Mouse (Mus musculus) right cerebral cortex, postnatal 36 days (tissue): ENCODE results near the gene Oas1f.
"Not testable (repeated sequence)": the region's sequence is repeated elsewhere in the genome, so short reads cannot be mapped to it uniquely, and the experiment has no call there.

ENCODE experiments used
- DNase-seq, 2 experiments: peaks; one replicate each; pipeline ENCODE4 v3.0.0; 2022; ENCODE audit warnings: low spot score in 2 of 2, mixed read lengths in 1 of 2

The Oas1f gene

DNA sequence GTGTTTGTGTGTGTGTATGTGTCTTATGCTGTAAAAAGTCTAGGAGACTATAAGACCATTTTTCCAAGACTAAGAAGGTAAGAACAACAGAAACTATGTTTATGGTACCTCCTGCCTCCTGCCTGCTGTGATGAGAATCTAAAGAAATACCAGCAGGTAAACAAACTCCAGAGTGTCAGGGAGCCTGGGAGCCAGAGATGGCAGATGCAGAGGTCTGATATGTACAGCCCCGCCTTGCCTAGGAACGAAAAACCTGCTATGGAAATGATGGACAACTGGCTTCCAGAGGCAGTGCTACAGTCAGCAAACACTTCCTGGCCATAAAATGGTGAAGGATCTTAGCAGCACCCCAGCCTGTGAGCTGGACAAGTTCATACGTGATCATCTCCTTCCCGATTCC is at the start of gene Oas1f:
TSS of gene Oas1f (plus strand) at position 301 of the 400 bp plus-strand sequence.
- no peak for DNase-seq

DNA sequence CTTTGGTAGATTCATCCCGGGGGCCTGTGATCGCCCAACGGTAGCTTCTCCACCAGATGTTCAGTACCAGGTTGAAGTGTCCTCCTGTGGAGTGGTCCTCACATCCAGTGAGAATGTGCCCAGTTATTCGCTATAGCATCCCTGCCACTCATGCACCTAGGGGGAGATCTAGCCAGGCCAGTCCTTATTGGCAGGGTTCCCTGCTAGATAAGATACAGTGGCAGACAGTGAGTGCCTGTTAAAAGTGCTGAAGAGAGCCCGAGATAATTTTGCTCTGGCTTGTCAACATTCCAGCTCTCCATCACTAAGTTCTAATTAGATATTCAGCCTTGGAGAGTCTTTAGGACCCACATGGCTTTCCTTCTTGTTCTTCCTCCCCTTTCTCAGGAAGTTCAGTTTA is 49.0 kb upstream of the Oas1f start:
- DNase-seq: not testable (repeated sequence)

DNA sequence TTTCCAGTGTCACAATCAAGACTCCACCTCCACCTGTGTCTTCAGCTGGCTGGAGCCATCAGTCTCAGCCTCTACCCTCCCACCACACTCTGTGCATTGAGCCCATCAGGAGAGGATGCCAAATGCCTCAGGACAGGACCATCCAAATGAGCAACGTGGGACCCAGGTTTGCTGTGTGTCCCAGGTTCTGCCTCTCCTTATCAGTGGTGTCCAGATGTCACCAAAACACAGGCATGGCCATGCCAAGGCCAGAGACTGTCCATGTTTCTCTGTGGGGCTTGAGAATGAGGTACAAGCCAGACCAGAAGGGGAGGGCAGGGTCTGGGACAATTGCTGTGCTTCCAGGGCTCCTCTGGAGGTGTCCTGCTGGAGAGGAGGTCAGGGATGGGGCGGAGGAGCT is 48.2 kb upstream of the Oas1f start:
- DNase-seq: not testable (repeated sequence)

DNA sequence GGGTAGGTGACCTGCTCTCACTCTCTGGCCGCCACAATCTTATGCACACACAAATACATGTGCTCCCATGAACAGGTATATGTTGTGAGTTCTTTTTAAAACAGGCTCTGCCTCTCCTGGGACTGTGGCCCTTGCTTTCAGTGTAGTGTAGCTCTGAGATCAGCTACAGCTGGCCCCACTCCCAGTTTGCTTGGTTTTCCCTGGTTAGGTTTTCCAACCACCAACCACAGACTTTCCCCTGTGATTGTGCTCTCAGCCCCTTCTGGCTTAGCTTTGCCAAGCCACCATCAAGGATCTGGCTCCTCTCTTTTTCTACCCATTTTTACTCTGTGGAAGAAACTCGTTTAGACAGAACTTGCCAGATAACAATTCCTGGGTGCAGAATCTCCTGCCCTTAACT is 43.6 kb upstream of the Oas1f start:
- no peak for DNase-seq

DNA sequence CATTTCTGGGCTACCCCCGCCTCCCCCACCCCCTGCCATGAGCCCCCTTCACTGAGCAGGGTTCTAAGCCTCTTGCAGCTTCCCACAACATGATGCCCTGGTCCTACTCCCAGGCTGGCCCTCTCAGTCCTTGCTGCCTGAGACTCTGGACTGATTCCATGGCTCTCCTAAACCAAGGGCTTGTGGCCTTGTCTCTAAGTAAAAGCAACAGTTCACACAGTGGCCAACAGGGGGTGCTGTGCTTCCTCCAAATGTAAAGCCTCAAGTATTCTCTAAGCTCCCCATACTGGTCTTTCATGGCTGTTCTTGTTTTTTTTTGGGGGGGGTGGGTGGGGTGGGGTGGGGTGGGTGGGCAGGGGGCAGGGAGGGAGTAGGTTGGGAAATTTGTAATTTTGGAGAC is 40.7 kb upstream of the Oas1f start:
- peak in 1 of 2 experiments; percentile 30 for DNase-seq

DNA sequence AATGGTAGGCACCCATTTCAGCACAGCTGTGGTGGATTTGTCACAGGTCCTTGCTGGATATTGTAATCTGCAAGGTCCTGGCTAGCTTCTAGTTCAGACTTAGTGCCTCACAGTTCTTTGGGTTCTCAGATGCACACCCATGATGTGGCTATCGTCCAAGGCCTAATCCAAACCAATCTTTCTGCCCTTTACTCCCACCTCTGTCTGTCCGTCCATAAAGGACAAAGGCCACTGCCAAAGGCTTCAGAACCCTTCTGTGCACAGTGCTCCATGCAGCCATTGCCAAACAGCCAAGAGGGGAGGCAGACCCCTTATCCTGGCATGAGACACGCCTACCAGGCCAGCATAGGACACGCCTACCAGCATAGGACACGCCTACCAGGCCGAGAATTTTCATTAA is 38.0 kb upstream of the Oas1f start:
- no peak for DNase-seq

DNA sequence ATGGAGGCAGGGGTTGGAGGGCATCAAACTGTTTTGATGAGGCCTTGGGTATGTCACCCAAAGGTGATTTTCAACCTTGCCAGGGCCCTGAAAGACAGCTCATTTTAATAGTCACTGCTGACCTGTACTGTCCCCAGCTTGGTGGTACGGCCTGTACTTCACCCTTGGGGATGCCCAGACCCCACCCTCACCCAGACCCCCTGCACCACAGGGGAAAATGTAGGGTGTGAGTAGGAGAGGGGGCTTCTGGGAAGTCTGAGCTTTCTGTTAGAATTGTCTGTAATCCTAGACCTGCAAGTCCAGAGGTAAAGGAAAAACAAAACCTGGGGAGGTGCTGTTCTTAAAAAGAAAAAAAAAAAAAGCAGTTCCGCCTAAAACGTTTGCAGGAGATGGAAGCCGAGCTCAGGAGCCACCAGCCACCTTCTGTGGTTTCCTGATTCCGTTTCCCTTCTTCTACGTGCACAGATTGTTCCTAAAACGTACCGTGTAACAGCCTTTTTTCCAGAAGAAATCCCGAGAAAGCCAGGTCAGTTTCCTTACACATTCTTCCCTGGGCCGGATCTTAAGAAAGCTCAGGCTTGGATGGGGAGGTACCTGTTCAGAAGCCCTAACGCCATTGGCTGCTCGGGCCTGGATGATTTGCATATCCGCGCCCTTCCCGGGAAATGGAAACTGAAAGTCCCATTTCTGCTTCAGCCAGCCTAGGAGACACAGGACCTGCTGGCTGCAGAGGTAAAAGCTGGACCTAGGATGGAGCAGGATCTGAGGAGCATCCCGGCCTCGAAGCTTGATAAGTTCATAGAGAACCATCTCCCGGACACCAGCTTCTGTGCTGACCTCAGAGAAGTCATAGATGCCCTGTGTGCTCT is 35.0 kb upstream of the Oas1f start, which contains the start of gene Oas1c:
TSS of gene Oas1c (minus strand) at position 564 of the 869 bp plus-strand sequence.
- peak; percentile 67 to 76 for DNase-seq

DNA sequence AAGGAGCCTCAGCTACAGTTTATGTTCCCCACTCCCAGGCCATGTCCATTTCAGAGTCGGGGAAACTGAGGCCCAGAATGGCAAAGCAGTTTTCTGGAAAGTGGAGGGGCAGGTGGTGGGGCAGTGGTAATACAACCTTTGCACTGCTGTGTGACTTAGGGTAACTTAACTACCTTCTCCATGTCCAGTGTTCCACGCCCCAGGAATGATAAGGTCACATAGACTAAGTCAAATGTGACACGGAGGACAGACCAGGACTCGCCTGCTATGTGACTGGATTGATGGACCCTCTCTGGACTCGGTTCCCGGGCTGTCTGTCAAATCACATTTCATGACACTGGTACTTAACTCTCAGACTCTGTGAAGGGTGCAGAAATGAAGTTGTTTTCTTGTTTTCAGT is 34.1 kb upstream of the Oas1f start:
- DNase-seq: no peak

DNA sequence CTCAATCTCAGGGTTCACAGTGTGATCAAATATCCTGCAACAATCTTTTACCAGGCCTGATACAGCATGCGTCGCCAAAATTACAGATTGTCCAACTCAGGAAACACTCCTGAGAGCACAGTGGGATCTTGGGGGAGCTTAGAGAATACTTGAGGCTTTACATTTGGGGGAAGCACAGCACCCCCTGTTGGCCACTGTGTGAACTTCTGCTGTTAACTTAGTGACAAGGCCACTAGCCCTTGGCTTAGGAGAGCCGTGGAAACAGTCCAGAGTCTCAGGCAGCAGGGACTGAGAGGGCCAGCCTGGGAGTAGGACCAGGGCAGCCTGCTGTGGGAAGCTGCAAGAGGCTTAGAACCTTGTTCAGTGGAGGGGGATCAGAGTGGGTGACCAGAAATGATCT is 31.2 kb upstream of the Oas1f start:
- DNase-seq: no peak

DNA sequence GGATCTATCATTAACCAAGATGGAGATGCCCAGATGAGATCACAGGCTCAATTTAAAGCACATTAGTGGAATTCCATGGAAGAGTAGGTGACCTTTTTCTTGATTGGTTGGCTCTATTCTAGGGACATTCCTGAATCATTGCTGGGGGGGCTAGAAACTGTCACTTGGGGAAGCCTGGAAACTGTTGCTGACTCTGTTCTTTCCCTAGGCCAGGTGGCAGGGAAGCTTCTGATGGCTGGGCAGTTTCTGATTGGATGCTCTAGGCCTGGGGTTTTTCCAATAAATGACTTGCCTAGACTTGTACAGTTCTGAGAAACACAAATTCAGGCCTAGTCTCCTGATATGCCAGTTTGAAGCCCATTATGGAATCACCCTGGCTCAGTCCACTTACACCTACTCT is 28.2 kb upstream of the Oas1f start:
- DNase-seq: no peak

DNA sequence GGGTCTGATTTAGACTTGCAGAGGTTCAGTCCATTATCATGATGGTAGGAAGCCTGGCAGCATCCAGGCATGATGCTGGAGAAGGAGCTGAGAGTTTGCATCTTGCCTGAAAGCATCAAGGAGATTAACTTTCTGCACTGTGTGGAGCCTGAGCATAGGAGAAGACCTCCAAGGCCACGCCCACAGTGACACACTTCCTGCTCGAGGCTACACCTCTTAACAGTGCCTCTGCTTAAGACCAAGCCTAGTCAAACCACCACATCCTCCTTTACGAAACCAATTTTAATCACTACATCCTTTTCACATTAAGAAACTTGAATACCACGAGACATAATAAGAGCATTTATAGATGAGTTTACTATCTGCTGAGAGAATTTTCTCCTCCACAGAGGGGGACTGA is 16.1 kb upstream of the Oas1f start:
- no peak for DNase-seq

DNA sequence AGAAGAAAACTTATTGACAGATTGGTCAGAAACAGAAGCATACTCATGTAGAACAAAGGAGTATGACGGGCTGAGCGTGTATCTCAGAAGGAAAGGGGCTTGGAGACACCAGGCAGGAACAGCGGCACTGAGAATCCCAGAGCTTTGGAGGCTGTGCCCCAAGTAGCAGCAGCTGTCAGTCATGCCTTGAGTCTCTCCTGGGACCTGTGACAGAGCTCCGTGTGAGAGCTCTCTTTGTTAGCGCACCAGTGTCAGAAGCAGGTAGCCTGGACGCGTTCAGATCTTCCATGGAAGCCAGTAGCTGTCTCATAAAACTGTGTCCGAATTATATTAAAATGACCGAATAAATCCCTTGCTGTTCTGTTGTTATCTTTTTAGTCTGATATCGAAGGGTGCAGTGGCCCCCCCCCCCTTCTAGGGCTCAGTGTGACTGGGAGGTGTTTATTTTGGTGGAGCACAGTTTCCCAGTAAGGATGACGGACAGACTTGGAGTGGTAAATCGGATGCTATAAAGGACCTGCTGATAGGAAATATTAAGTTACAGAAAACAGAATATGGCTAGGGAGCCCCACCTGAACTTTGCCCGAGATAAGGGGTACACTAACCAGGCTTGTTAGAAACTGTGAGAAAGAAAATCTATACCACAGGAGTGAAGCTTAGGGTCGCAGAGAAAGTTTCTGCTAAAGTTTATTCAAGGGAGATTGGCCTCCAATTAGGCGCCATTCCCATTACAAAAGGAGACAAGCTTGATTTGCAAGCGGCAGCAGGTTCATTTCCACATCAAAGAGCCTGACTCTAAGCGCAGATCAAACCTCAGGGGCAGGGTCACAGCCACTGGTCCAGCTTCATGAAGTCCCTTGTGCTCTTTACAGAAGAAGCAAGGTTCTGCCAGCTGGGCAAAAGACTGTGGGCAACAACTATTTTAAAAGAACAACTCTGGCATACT is 13.6 kb upstream of the Oas1f start:
- DNase-seq: no peak

DNA sequence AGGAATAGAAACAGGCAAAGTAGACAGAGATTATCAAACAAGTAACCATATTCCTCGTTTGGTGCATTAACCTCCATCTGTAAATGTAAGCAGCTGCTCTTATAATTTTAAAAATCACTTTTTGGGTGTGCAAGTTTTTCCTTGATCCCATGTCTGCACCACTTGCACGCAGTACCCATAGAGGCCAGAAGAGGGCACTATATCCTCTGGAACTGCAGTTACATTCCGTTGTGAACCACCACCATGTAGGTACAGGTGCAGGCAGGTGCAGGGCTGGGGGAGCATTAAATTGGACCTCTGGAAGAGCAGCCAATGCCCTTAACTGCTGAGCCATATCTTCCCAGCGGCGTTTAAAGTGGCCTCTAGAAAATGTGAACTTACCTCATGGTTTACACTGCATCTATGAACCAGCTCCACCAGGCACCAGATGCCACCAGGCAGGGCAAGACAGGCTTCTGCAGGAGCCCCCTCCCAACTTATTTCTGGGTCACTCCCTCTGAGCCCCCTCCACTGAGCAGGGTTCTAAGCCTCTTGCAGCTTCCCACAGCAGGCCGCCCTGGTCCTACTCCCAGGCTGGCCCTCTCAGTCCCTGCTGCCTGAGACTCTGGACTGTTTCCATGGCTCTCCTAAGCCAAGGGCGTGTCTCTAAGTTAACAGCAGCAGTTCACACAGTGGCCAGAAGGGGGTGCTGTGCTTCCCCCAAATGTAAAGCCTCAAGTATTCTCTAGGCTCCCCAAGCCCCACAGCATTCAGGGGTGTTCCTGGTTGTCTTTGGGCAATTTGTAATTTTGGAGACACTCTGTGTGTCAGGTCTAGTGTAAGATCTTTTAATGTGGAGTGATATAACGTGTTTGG is 10.2 kb upstream of the Oas1f start:
- peak in 1 of 2 experiments; percentile 10 for DNase-seq

DNA sequence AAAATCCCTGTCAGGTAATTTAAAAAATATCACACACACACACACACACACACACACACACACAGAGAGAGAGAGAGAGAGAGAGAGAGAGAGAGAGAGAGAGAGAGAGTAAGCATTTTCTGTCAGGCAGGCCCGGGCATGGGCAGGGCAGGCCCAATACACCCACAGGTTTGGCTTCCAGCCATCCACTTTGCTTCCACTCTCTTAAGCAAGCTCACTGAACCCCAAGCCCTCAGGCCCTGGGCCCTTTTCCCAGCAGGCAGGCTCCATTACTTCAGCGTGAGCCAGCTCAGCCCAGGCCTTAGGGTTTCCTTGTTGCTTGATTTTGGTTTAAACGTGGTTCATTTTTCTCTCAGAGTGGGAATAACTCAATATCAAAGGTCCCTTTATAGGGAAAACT is 2.5 kb upstream of the Oas1f start:
- DNase-seq: no peak

DNA sequence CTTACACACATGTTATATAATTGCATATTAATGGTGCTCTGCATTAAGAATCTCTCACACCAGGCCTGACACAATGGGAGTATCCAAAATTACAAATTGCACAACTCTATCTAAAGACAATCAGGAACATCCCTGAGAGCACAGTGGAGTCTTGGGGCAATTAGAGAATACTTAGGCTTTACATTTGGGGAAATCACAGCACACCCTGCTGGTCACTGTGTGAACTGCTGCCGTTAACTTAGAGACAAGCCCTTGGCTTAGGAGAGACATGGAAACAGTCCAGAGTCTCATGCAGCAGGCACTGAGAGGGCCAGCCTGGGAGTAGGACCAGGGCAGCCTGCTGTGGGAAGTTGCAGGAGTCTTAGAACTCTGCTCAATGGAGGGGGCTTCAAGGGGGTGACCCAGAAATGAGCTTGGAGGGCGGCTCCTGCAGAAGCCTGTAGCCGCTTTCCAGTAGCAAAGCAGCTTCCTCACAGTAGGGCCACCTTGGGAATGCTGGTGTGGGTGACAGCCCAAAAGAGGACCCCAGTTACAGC is 2.5 kb downstream of the Oas1f start:
- no peak for DNase-seq

DNA sequence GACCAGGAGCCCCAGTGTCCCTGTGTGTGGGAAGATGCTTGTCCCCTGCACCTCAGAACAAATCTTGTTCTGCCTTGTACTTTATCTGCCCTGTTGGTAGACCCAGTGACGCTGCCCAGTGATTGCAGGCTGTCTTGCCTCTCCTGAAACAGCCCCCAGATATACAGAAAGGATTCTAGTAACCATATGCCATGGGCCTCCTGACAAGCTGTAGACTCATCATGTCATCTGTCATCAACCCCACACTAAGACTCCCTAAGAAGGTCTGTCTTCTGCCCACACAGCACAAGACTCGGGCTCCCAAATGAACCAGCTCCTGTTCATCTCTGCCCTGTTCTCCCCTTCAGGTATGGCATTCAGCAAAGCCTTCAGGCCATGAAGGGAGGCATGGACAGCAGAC is 12.1 kb downstream of the Oas1f start:
- DNase-seq: no peak

DNA sequence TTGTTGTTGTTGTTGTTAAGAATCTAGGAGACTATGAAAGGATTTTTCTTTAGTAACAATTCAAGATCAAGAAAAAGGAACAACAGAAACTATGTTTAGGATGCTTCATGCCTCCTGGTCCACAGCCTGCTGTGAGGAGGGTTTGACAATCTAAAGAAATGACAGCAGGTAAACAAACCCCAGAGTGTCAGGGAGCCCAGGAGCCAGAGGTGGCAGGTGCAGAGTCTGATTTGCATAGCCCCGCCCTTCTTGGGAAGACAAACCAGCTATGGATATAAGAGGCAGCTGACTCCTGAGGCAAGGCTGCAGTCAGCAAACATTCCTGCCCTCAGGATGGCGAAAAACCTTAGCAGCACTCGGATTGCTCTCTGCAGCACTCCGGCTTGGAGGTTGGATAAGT is 14.0 kb downstream of the Oas1f start, which contains the start of gene Oas1h:
TSS of gene Oas1h (plus strand) at position 301 of the 400 bp plus-strand sequence.
- no peak for DNase-seq

DNA sequence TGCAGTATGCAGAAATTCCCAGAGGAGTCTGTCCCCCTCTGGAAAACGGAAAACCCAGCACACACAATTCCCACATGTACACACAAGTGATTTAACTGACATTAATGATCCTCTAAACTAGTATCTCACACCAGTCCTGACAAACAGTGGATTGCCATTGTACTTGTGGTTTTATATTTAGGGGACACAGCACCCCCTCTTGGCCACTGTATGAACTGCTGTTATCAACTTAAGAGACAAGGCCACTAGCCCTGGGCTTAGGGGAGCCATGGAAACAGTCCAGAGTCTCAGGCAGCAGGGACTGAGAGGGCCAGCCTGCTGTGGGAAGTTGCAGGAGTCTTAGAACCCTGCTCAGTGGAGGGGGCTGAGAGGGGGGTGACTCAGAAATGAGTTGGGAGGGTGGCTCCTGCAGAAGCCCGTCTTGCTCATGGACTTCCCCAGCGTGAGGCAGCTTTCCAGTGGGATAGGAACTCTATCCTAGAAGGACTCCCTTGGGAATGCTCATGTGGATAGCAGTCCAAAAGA is 18.2 kb downstream of the Oas1f start:
- no peak for DNase-seq

DNA sequence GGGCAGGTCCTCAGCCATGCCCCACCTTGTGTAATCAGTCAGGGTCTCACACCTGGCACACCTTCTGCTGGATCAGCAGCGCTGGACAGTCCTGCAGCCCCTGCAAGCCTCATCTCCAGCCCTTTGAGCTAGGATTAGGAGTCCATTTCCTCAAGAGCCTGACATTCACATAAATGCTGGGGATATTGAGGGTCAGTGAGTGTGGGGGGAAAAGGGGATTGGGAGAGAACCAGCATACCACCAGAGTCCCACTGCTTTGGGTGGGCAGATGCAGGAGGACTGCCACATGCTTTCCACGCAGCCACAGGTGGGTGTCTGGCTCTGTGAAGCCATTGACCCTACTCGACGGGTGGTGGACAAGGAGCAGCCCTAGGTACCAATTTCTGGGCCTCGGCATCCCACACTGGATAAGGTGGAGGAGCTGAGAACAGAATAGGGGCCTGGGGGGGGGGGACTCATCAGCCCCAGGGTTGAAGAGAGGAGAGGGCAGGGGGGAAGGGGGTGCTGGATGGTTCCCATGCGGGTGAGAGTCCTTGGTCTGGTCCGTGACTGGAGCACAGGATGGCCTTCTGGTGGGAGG is 22.4 kb downstream of the Oas1f start:
- DNase-seq: no peak

DNA sequence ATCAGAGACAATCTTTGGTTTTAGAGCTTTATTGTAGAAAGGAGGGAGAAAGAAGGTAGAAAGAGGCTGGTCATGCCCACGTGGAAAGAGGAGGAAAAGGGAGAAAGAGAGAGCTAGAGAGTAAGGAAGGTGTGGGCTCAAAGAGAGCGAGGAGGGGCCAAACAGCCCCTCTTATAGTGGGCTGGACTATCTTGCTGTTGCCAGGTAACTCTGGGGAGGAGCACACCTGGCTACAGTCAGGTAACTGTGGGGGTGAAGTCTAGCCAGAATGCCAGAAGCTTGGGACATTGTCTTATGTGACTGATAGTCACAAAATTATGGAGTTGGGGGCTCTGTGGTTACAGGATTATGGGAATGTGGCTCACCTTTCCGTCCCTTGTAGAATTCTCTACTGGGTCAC is 22.9 kb downstream of the Oas1f start:
- no peak for DNase-seq

DNA sequence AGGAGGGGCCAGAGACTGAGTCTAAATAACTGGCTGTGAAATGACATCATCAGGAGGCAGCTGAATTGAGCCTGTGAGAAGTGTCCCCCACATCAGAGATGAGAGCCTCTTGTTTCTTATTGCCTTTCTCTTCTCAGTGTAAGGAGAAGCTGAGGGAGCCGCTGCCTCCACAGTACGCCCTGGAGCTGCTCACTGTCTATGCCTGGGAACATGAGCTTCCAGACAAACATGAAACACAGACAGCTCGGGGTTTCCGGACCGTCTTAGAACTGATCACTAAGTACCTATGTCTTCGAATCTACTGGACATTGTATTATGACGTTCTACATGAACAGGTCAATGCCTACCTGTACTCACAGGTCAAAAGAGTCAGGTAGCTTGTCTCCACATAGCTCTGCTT is 23.6 kb downstream of the Oas1f start:
- no peak for DNase-seq
